Mouse (Mus musculus) olfactory bulb, adult 2 months (tissue): Measurements from ENCODE around the gene Tmem88.

ENCODE experiments used
- CTCF ChIP-seq: fragments of 200-500 bp; IDR thresholded peaks from 2 replicates; pipeline ENCODE4 v1.5.1; 2012; ENCODE audit warnings: low read depth, mild to moderate bottlenecking, low read length, moderate library complexity; ENCODE audit not compliant: insufficient read depth
- POLR2A ChIP-seq: fragments of 200-500 bp; IDR thresholded peaks from 2 replicates; pipeline ENCODE4 v1.6.1; 2012; ENCODE audit warnings: mild to moderate bottlenecking, low read depth, low read length, moderate library complexity; ENCODE audit not compliant: insufficient read depth

DNA sequence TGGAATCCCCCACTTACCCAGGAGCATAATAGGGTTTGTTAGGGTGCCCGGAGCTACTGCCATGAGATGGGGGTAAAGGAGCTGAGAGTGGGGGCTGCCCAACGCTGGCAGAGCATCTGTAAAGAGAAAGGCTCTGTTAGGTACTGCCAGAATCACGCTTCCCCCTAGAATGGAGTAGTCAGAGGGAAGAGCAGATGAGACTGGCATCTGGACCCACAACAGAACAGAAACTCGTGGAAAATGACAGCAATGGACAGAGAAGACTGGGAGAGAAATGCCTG is 9.6 kb upstream of the Tmem88 start:
- TF ChIP-seq POLR2A (no peak), CTCF (no peak)
